Mouse (Mus musculus) gastrocnemius, postnatal 4 days (tissue): ENCODE results near the gene Bcor. TPM values are rescaled to one million over a fixed set of nuclear protein-coding genes. Genes with fewer than 3 reads are reported as not detected.

ENCODE experiments used
- DNase-seq, 2 experiments: peaks; one replicate each; pipeline ENCODE4 v3.0.0; 2021 to 2022; ENCODE audit warnings: low spot score in 2 of 2, mixed read lengths in 2 of 2
- total RNA-seq, 2 experiments: library from RNA; stranded (reverse); gene quantifications; 2 replicates each; pipeline ENCODE4 v1.2.3; 2021

Gene Bcor
- total RNA-seq, 2 experiments from 2014 or later: 38.1 to 38.7 TPM

DNA sequence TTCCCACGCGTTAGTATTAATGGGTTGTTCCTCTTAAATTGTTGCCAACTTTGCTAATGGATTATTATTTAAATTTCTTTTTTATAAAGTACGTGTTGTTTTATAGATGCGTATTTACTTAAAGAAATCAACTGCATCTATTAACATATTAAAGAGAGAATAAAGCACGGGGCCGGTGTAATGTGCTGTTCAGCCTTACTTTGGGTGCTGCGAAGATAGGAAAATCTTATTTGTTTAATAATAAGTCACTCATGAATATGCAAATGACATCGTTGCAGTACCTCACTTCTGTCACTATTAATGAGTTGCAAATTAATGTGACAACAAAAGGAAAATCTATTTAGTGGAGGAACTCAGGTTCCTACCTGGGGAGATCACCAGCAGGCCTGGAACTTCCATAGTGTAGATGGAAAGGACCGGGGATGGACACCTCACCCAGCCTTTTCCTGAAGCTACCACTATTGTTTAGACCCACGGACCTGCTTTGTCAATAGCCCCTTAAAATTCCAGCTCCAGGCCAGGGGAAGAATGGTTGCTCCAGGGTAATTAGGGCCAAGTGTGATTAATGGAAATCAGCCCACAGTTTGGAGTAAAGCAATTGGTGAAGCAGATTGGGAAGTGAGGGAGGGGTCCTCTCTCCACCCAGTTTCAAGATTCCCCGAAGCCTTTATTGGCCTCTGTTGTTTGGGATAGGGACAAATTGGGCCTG is 152.2 kb downstream of the Bcor start:
- DNase-seq: no peak

DNA sequence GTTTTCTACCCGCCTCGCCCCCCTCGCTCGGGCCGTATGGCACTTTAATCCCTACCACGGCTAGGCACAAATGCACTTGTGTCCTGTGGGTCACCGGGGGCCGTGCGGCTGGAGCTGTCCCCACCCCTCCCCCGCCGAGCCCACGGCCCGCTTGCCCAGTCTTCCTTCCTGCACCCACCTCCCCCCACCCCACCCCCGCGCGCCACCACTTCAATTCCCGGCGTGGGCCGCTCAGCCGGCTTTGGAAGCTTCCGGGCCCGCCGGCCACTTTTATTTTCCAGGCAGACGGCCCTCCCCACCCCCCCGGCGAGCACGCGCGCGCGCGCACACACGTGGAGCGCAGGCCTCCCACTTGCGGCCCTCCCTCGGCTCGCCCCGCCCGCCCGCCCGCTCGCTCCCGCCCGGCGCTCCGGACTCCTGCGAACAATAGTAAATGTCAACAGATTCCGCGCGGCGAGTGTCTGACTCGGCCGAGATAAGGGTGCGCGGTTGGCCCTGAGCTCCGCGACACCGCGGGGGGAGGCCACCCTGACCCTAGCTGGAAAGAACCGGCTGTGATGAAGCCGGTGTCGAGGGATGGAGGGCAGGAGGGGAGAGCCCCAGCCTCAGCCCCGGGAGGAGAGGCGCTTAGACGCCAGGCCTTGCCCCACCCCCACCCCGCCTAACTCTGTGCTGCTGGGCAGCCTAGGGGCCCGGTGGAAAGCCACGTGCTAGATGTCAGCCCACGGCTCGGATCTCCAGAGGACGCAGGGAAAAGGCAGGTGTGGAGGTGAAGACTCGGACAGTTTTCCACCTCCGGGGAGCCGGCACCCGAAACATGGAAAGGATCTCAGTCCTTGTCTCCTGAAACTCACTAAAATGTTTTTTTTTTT is 153.0 kb downstream of the Bcor start:
- peak; percentile 45 to 50 for DNase-seq

DNA sequence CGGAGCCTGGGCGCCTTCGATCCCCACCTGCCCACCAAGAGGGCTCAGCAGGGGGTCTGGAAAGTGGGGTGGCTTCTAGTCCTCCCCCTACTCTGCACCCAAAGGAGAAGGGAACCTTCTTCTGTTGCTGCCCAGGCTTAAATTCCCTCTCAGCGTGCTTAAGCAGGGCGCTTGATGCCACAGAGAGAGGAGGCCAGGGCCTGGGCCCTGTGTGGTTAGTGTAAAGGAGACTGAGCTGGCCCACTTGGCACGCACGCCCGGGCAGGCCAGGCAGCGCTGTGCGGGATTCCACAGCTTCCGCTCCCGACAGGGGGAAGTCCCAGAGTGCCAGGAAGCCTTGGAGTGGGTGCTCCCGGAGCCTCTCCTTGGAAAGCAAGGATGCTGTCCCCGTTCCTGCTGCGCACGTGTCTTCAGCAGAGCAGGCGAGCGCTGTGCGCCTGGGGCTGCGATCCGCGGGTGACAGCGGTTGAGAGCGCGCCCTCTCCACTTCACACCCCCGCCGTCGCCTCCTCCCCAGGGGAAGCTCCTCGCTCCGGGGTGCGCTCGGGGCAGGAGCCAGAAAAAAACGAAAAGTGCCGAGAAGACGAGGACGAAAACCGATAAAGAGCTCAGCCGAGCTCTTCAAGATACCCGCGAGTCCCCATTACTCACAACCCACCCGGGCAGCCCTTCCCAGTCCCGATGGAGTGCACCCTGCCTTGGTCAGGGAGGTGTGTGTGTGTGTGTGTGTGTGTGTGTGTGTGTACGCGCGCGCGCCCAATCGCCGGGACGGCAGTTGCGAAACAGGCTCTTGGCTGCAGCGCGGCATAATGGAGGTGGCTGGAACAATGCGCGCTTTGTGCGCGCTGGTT is 153.9 kb downstream of the Bcor start:
- DNase-seq: peak; percentile 29 to 73

DNA sequence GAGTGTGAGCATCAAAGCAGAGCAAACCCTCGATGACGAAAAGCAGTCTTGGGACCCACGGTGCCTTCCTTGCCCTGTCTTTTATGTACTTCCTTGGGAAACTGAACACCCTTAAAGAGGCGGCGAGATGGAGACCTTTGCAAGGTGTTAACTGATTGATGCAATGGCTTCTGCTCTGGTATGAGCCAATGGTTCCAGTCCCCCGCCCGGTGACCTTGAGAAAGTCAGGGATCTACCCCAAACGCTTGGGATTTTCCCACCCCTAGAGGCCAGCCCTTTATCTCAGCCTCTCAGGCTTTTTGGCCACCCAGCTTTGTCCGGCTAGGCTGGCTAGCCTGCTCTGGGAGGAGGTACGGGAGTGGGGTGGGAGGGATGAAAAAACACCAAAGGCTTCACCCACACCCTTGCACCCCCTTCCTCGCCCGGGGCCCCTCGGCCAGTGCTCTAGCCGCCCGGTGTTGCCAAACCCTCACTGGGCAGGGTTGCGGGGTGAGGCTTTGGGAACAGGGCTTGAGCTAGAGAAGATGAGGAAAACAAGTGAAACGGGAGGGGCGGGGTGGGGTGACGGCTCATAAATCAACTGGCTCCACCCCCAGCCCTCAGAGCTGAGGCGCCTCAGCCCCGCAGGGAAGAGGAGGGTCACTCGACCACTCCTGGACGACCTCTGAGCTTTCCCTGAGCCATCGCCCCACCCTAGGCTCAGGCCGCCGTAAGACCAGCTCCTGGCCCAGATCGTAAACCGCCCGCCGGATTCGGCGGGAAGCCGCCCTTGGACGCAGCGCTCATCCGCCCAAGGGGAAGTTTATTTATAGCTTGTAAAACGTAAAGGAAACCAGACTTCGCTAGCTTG is 154.7 kb downstream of the Bcor start:
- peak; percentile 34 to 50 for DNase-seq

DNA sequence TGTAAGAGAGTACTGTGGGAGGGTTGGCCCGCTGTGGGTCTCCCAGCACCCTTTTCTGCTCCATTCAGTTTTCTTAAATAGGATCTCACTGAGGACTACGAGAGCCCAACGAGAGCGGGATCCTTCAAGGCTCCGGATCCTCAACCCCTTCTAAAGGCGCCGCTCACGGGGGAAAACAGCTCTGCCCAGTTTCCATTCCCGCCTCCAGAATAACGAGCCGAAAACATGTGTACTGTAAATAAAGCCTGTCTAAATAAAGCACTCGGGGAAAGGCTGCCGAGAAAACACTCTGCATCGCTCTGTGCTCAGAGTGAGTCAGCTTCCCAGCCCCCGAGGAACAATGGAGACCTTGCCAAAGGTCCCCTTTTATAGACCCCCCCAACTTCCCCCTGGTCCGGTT is 155.7 kb downstream of the Bcor start:
- DNase-seq: no peak

DNA sequence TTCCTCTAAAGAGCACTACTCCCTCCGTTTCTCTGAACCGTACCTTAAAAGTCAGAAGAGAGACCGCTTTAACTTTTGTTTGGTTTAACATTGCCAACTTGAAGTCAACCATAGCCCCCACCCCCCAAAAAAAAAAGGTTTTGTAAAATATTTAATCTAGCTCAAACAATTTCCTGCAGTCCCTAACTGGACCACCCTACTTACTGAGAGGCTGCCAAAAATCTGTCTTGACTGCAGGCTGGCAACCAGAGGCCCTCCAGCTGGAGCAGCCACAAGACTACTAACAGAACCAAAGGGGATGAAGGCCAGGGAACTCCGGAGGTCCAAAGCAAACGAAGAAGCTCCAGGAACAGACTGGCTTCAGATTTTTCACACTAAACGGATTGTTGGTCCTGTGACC is 156.2 kb downstream of the Bcor start:
- DNase-seq: no peak

DNA sequence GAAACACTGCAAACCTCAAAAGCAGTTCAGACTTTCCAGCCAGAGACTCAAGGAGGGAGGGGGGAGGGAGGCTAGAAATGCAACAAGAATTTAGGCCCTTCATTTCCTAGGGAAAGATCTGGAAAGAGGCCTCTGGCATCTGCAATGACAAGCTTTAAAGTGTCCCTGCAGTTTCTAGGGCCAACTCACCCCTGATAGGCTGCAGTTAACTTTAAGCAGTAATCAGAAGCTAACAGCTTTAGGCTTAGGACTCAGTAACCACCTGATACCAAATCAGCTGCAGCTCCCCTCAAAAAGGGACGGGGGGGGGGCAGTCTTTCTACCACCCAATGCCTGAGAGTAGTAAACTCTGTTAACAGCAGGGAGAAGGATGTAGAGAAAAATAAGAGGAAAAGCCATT is 156.6 kb downstream of the Bcor start:
- DNase-seq: no peak

DNA sequence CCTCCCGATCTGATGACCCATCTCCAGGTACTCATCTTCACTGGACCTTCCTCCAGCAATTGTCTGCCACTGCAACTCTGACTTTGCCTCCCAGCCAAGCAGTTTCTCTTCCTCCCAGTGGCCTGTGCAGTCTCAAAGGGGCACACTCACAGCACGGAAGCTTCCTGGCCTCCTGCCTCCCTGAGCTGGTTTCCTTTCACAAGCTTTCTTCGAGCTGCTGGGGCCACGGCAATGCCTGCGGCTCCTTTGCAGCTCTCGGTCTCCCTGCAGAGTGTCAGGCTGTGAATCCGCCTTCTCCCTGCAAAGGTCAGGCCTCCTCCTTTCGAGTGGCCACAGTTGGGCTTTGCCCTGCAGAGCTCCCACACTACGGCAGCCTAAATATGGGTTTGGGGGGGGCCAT is 157.0 kb downstream of the Bcor start:
- no peak for DNase-seq

DNA sequence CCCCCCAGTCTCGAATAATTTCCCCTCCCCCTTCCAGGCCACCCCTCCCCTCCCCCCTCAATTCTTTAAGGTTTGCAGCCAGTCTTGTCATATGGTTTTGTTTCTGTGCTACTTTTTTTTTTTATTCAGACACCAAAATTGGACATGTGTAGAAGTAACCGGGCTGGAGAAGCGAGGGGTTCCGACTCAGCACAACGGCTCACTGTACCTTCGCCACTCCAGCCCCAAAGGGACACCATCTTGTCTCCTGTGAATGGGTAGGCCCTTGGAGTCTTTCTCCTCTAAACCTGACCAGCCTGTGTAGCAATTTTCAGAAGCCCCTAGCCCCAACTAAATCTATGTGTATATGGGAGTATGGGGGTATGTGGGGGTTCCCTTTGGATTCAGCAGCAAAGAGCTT is 157.6 kb downstream of the Bcor start:
- no peak for DNase-seq

DNA sequence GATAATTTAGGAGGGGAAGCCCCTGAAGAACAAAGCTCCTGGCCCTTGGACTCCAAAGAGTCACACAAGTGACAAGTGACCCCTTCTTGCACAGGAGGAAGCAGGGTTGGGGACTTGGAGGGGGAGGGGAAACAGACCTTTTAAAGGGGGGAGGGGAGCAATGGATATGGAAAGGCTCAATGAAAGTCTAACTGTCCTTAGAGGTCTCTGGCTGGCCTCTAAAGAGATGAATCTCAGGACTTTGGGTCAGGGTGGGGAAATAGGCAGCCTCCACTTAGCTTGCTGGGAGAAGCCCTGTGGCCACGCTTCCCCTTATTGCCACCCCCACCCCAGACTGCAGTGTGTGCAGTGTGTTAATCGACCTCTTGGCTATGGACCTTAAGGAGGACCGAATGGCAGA is 158.2 kb downstream of the Bcor start:
- DNase-seq: no peak

DNA sequence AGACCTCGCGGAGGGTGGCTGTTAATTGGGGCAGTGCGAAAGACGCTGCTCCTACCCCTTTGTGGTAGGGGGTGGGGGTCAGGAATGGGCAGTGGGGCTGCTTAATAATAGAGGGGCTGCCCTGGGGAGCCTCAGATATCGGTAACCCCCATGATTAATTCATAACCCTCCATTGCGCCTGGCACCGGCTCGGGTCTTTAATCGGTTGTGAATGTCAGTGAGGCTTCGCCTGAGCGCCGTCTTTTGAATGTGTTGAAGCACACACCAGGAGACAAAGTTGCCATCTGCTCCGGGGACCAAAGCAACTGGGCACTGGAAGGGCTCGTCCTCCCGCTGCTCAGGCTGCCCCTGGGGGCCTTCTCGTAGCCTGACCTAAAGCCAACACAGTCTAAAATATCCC is 158.8 kb downstream of the Bcor start:
- no peak for DNase-seq

DNA sequence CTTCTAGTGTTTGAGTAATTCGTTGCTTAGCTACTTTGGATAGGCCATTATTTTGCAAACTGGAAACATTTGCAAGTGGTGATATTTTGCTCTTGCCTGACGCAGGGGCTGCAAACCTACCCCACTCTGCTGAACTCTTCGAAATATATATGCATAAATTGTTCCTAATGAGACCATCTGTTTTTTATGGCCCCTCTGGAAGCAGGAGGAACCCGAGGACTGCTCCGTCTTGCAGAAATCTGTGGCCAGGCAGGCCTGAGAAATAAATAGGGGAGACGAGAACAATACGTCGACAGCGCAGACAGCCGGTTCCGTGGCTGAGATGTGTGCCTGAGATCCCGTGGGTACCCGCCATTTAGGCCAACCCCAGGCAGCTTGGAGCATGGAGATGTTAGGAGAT is 159.5 kb downstream of the Bcor start:
- no peak for DNase-seq

DNA sequence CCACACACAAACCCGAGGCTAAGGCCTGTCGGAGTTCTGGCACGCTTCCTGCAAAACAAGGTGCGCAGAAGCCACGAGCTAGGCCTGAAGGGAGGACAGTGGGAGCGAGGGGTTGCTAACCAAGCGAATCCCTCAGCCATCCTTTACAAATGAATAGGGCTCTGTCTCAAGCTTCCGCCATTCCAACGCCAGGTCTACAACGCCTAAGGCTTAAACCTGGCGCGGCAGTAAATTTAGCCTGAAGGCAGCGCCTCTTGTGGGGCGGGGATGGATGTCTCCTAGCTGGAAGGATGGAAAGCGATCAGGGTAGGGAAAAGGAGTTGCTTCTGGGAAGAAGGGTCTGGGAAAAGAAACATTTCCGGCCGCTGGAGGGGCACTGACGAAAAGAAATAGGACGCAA is 160.2 kb downstream of the Bcor start:
- DNase-seq: no peak

DNA sequence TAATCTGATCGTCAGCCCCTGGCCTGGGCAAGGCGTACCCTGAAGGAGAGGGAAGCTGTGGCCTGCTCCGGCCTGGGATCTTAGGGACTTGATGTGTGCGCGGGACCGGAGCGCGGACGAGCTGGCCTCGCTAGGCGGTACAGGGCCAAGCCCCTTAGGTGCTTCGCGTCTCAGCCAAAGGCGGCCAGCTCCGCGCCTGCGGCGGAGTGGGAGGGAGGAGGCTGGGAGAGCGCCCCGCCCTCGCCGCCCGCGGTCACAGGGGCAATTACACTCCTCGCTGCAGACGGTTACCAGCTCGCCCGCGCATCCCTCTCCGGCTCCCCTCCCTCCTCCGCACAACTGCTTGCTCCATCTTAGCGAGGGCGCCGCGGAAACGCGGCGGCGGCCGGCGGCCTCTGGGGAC is 161.2 kb downstream of the Bcor start:
- DNase-seq: peak; percentile 58 to 65

DNA sequence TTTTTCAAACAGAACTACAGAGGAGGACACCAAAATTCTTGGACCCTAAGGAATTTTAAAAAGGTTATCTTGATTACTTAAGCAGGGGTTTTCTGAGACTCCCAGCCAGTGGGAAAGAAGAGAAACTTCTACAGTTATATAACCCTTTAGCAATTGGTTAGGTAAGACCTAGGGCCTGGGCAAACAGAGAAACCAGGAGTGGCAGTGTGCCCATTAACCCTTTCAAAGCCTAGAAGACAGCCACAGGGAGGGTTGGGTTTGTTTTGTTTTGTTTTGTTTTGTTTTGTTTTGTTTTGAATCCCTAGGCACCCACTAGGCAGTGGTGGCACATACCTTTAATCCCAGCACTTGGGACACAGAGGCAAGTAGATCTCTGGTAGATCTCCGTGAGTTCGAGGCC is 163.3 kb downstream of the Bcor start:
- no peak for DNase-seq

DNA sequence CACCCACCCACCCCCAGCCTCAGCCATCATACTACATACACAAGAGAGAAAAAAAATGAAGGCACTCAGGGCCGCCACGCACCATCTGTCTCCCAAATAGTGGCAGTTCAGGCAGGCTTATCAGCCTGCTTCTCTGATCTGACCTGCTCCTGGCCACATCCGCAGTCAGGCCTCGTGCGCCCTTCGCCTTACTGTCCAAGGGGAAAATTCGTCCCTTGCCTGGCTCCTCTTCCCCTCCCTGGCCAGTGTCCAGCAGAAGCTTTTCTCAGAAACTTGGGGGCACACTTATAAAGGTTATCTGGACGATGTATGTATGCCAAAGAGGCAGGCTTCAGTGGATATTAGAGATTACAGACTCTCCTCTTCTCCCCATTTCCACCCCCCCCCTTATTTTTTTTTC is 163.7 kb downstream of the Bcor start:
- DNase-seq: no peak

DNA sequence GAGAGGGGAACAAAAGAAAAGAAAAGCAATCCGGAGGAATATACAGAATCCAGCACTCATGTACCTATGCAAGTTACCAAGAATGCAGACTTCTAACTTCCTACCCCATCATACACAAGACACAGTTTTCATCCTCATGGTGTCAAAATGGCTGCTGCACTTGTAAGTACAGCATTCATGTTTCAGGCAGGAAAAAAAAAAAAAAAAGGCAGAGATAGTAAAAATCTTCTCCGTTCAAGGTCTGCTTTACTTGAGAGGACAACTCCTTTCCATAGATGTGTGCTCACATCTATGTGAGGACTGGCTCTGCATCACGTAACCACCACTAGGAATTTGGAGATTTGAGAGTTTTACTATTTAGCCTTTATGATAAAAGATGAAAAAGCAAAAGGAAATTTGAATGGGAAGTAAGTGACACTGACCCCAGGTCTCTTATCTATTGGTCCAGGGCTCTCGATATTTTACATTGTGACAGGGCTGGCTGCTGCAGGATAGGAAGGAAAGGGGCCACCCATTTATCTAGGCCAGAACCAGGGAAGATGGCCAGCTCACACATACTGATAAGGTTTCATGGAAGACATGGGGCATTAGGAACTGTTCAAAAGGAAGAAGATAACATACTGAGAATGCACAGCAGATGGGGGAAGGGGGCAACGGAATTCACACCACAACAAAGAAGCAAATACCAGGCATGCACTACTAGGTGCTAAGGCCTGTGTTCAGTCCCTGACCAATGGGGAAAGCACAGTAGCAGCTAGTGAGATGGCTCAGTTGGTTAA is 166.3 kb downstream of the Bcor start:
- DNase-seq: no peak

DNA sequence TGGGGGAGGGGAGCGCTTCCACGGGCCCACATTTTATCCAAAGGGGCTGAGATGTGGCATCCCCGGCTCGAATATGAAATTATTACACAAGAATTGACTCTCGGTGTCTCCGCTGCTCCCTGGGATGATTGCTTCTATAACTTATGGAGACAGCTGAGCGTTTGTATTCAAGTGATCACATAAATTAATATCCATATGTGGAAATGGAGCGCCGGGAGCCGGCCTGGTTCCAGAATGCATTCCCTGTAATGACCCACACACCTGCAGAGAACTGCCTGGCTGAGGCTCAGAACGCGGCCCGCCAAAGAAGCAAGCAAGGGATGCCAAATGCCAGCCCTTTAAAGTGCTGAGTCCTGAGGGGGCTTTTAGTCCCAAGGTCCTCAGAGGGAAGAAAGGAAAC is 170.7 kb downstream of the Bcor start:
- DNase-seq: no peak

DNA sequence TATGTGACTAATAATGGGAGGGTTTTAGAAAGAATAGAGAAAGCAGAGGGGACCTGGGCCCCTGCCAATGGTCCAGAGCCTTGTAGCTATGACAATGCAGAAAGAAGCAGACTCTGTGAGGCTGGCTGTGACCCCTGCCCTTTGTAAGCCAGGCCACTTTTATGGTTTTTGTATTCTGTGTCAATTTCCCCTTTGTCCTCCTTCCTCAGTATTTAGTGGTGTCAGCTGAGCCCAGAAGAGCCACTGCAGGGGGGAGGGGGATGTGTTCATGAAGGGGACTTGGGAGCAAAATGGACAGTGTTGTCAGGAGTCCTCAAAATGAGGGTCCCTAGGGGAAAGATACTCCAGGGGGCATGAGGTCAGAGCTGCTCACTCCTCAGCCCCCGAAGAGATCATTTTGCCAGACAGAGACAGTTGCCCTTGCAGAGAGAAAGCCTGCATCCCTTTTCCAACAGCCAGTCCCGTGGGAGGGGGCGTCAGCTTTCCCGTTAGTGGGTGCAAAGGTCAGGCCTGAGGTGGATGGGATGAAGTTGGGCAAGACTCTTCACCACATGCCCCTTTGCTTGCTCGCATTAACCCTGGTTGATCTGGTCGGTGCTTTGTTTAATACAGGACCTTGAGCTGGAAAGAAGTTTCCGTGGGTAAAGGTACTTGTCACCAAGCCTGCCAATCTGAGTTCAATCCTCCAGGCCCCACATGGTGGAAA is 171.8 kb downstream of the Bcor start:
- no peak for DNase-seq
